Mouse (Mus musculus): ENCODE measurements around the gene Stx7. TPM values are rescaled to one million over a fixed set of nuclear protein-coding genes. Genes with fewer than 3 reads are reported as not detected.

Stx7 gene
- total and polyA plus RNA-seq, 3 experiments = 36.1 to 37.7 TPM; not detected in 1

GRCm38 (mm10) chr10:24167978-24168583 is 19.0 kb downstream of the Stx7 start (continued):
- TF ChIP-seq ZKSCAN1 (IDR thresholded peaks at IDR 0.05; ENCODE audit: low read depth, low read length) (no peak), MAFK (IDR thresholded peaks at IDR 0.05; ENCODE audit: borderline replicate concordance, low read depth, low read length) (no peak)

GRCm38 (mm10) chr10:24168854-24169253 is 19.8 kb downstream of the Stx7 start:
- Histone ChIP-seq H3K27ac (ENCODE audit: control insufficient read depth, low read depth, low read length) (no peak overlapping the region), H3K9ac (ENCODE audit: control insufficient read depth, low read depth, low read length, poor library complexity, severe bottlenecking) (no peak overlapping the region), H3K4me3 (ENCODE audit: control insufficient read depth in 1 of 2, insufficient read depth in 1 of 2, low read depth in 2 of 2, low read length in 2 of 2) (no peak overlapping the region; a peak in 1 of 4 replicates), H3K9me3 (replicated peaks; ENCODE audit: insufficient read depth, low read length) (no peaks in the 10 kb centered on the region), H3K4me1 (ENCODE audit: control insufficient read depth in 1 of 2, insufficient read depth in 2 of 2, low read length in 2 of 2) (peaks cover 25 to 28% of the 10 kb centered on the region in 2 experiments), H3K36me3 (ENCODE audit: control insufficient read depth in 1 of 2, insufficient read depth in 2 of 2, low read length in 2 of 2) (peaks cover 0 to 29% of the 10 kb centered on the region in 2 experiments; a peak in 2 of 4 replicates), H3K79me2 (ENCODE audit: control insufficient read depth, insufficient read depth, low read length, poor library complexity) (no peaks in the 10 kb centered on the region), H3K27me3 (ENCODE audit: control insufficient read depth in 1 of 2, insufficient read depth in 2 of 2, low read length in 2 of 2) (no peaks in the 10 kb centered on the region)
- TF ChIP-seq POLR2A (IDR thresholded peaks at IDR 0.05; ENCODE audit: control insufficient read depth in 1 of 2, insufficient read depth in 1 of 2, low read depth in 1 of 2, low read length in 2 of 2, poor library complexity in 1 of 2) = no peak
- no peak for TF ChIP-seq GATA1 (IDR thresholded peaks at IDR 0.05; ENCODE audit: low read depth, low read length)
- TF ChIP-seq RCOR1 (IDR thresholded peaks at IDR 0.05; ENCODE audit: low read depth, low read length) = no peak
- TF ChIP-seq ZC3H11A (IDR thresholded peaks at IDR 0.05; ENCODE audit: low read depth, low read length) = no peak
- TF ChIP-seq CHD1 (IDR thresholded peaks at IDR 0.05; ENCODE audit: low read depth, low read length) = no peak
- TF ChIP-seq CTCF (IDR thresholded peaks at IDR 0.05 in 2 of 3, conservative IDR thresholded peaks at IDR 0.05 in 1 of 3; ENCODE audit: control insufficient read depth in 1 of 3, insufficient read depth in 1 of 3, low read depth in 2 of 3, low read length in 3 of 3, poor library complexity in 1 of 3, severe bottlenecking in 1 of 3) = no peak
- TF ChIP-seq MAX (IDR thresholded peaks at IDR 0.05; ENCODE audit: low read length) = no peak
- TF ChIP-seq TCF12 (IDR thresholded peaks at IDR 0.05; ENCODE audit: low read depth, low read length) = no peak
- TF ChIP-seq ELF1 (IDR thresholded peaks at IDR 0.05; ENCODE audit: low read depth, low read length) = peak; percentile 22; the same call in 1 of the 2 replicates
- peak in 1 of 2 experiments; percentile 25; a peak in 2 of 4 replicates for TF ChIP-seq EP300 (IDR thresholded peaks at IDR 0.05; ENCODE audit: low read depth in 1 of 2, low read length in 2 of 2)
- no peak for TF ChIP-seq MEF2A (IDR thresholded peaks at IDR 0.05; ENCODE audit: extremely low read depth, insufficient replicate concordance, low read depth, low read length, poor library complexity, severe bottlenecking)
- TF ChIP-seq JUND (IDR thresholded peaks at IDR 0.05; ENCODE audit: low read depth, low read length) = no peak
- TF ChIP-seq NRF1 (IDR thresholded peaks at IDR 0.05; ENCODE audit: insufficient read depth, low read depth, low read length, poor library complexity, severe bottlenecking) = no peak
- no peak for TF ChIP-seq POLR2AphosphoS5 (IDR thresholded peaks at IDR 0.05; ENCODE audit: borderline replicate concordance, low read depth, low read length)
- no peak for TF ChIP-seq MXI1 (IDR thresholded peaks at IDR 0.05; ENCODE audit: low read depth, low read length)
- no peak for TF ChIP-seq POLR2AphosphoS2 (IDR thresholded peaks at IDR 0.05; ENCODE audit: low read length)
- peak; percentile 55 for DNase-seq (ENCODE audit: low read depth, low spot score)
